Mouse (Mus musculus): ENCODE results near the gene Olfr629.
"Not testable (repeated sequence)": the region's sequence is repeated elsewhere in the genome, so short reads cannot be mapped to it uniquely, and the experiment has no call there.

Gene Olfr629

DNA sequence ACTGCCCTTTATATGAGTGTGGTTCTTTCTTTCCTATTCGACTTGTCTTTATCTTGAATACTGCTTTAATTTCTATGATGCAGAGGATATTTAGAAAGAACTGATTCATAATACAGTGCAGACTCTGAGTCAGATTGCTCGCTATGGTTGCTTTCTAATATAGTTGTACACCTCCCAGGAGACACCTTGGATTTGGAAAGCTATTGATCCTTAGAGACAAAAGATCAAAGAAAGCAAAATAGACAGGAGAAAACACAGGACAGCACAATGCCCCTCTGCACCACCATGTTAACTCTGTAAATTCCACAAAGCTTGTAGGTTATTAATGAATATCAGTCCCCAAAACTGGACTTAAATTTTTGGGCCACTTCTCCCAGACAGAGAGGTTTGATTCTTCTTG lies at the start of gene Olfr629:
Gene Olfr629, minus strand, starts transcription at position 101 of the 400 bp plus-strand sequence.
- no peak for DNase-seq (ENCODE audit: extremely low read depth, low read depth)

DNA sequence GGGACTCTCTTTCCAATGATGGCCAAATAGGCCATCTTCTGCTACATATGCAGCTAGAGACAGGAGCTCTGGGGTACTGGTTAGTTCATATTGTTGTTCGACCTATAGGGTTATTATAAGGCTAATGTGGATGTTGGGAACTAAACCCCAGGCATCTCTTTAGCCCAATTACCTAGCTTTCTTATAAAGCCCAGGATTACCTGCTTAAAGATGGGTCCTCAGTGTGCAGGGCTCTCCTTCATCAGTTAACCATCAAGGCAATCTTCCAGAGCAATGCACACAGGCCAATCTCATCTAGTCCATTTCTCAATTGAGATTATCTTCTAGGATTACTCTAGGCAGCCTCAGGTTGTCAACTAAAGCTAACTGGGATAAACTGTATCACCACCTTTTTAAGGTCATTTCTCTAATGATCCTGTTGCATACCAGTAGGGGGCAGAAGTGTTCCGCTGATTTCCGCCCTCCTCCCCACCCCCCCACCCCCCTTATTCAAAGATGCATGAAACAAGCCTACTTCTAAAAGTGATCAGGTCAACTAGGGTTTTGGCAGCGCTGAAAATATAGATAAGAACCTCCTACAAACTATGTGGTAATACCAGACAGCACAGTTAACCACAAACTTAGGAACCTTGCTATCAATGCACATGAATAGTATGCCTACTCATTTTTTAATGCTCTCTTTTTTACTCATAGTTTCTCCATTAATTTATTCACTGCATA lies 48.1 kb upstream of the Olfr629 start:
- peak; percentile 74 for DNase-seq (ENCODE audit: extremely low read depth, low read depth)

DNA sequence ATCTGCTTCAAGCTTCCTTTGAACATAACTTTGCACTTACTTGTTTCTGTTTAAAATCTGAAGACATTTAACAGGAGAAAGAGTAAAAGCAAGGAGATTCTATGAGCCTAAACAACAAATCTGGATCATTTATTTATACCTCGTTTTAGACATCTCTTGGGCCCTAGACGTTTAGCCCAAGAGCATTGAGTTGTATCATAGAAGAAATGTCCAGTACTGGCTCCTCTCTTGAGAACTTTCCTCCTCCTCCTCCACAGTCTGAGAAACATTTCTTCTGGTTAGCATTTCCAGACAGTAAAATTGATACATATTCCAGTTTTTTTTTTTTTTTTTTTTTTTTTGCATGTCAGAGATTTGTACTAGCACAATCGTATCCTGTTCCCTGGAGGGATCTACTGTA lies 47.0 kb upstream of the Olfr629 start, which contains the start of gene Olfr67:
Gene Olfr67, minus strand, starts transcription at position 101 of the 400 bp plus-strand sequence.
- no peak for DNase-seq (ENCODE audit: extremely low read depth, low read depth)

- no peak for DNase-seq (ENCODE audit: extremely low read depth, low read depth)
Measured at GRCm38 (mm10) chr7:103779598-103779997, 34.9 kb upstream of the Olfr629 start, which contains the start of gene Olfr68. Gene Olfr68, minus strand, starts transcription at chr7:103779698.

- not testable (repeated sequence) for DNase-seq (ENCODE audit: extremely low read depth, low read depth)
Measured at GRCm38 (mm10) chr7:103777652-103778051, 32.9 kb upstream of the Olfr629 start.

- no peak for DNase-seq (ENCODE audit: extremely low read depth, low read depth)
Measured at GRCm38 (mm10) chr7:103771494-103771893, 26.8 kb upstream of the Olfr629 start, which contains the start of gene Olfr69. Gene Olfr69, minus strand, starts transcription at chr7:103771594.

DNA sequence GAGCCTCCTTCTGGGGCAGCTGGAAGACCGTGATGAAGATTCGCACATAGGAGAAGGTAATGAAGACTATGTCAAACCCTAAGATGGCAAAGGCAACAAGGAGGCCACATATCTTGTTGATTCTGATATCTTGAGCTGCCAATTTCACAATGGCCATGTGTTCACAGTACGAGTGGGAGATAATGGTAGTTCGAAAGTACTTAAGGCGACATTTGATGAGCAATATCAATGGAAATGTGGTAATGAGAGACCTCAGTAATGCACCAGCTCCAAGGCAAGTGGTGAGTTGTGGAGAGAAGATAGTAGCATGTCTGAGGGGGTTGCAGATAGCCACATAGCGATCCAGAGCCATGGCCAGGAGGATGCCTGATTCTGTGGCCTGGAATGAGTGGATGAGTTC lies 22.9 kb upstream of the Olfr629 start:
- not testable (repeated sequence) for DNase-seq (ENCODE audit: extremely low read depth, low read depth)

DNA sequence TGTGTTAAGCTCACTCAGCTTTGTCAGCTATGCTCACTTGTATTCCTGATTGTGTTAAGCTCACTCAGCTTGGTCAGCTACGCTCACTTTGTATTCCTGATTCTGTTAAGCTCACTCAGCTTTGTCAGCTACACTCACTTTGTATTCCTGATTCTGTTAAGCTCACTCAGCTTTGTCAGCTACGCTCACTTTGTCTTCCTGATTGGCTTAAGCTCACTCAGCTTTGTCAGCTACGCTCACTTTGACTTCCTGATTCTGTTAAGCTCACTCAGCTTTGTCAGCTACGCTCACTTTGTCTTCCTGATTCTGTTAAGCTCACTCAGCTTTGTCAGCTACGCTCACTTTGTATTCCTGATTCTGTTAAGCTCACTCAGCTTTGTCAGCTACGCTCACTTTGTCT lies 17.5 kb upstream of the Olfr629 start:
- not testable (repeated sequence) for DNase-seq (ENCODE audit: extremely low read depth, low read depth)

DNA sequence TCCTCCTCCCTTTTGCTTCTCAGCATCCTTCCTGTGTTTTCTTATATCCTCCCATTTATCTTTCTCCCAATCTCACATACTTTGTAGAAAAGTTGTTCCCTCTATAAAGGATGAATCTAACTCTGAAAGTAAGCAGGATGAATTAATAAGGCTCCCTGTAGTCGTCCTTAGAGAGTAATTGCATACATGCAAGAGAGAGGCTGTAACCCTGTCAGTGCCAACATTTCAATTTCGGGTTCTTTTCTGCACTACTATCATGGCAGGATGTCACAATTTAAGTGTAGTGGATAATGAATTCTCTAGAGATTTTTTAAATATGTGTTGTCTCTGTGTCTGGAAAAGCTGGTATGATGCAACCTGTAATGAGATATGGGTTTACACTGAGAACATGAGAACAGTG lies 12.5 kb upstream of the Olfr629 start, which contains the start of gene Olfr630:
Gene Olfr630, minus strand, starts transcription at position 101 of the 400 bp plus-strand sequence.
- no peak for DNase-seq (ENCODE audit: extremely low read depth, low read depth)

DNA sequence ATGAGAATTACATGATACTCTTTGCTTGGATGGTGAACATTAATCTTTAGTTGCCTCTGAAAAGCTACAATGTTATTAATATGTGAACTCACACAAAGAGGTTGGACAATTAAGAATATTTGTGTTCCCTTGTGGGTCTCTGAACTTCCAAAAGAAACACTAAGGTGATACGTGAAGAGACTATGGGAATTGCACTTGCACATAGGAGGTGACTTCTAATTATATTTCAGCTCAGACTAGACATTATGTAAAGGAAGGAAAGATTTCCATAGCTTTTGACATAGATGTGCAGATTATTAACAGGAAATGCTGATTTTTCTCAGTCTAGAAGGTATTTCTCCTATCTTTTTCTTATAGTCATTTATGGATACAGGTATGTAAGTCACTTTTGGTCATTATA lies 14.7 kb downstream of the Olfr629 start, which contains the start of gene Olfr628:
Gene Olfr628, plus strand, starts transcription at position 301 of the 400 bp plus-strand sequence.
- no peak for DNase-seq (ENCODE audit: extremely low read depth, low read depth)

DNA sequence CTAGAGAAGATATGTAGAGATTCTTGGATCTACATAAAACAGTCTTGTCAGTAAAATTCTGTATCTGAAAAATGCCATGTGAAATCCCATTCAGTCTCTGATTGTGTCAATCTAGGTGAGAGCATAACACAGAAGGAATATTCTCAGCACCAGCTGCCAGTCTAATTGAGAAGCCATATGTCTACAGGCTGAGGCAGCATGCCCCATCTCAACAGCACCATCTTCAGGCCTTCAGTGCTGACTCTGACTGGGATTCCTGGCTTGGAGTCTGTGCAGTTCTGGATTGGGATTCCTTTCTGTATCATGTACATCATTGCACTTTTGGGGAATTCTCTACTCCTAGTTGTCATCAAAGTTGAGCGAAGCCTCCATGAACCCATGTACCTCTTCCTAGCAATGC lies 28.3 kb downstream of the Olfr629 start:
- not testable (repeated sequence) for DNase-seq (ENCODE audit: extremely low read depth, low read depth)

GRCm38 (mm10) chr7:103714371-103714770 lies 30.4 kb downstream of the Olfr629 start, which contains the start of gene Olfr243:
Gene Olfr243, plus strand, starts transcription at chr7:103714671.
- no peak for DNase-seq (ENCODE audit: extremely low read depth, low read depth)

DNA sequence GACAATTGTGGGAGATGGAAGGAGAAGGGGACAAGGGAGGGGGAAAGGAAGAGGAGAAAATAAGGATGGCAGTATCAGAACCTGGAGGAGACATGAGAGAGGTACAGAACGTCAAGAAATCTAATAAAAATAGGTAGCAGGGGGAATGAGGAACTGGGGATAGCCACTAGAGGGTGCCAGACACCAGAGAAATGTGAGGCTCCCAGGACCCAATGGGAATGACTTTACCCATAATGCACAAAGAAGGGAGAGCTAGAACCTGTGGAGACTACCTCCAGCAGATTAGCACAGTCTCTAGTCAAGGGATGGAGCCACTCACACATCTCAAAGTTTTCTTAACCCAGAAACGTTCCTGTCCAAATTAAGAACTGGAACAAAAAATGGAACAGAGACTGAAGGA lies 32.7 kb downstream of the Olfr629 start:
- DNase-seq (ENCODE audit: extremely low read depth, low read depth) = no peak

- DNase-seq (ENCODE audit: extremely low read depth, low read depth) = no peak
Measured at GRCm38 (mm10) chr7:103699469-103699868, 45.3 kb downstream of the Olfr629 start.
